Mouse (Mus musculus): Measurements from ENCODE around the gene Fam181a. TPM values are rescaled to one million over a fixed set of nuclear protein-coding genes. Genes with fewer than 3 reads are reported as not detected.

The Fam181a gene
- total RNA-seq (2014; rRNA removed) (11.2 and 14.9 TPM in 2 replicates), polyA plus RNA-seq (2015; fragmentation: Nextera tagmentation; extraction: Ambion mirVana) (8.9 and 11.2 TPM in 2 replicates)

GRCm38 (mm10) chr12:103310744-103311267, at the start of gene Fam181a:
TSS of gene Fam181a (plus strand) at chr12:103310975.
- Histone ChIP-seq H3K36me3 (ENCODE audit: insufficient read depth, low read length) (no peaks in the 10 kb centered on the region), H3K9ac (replicated peaks; ENCODE audit: low read length, poor library complexity, severe bottlenecking) (no peak within 1 kb of the TSS), H3K4me3 (ENCODE audit: low read depth, low read length) (no peak within 1 kb of the TSS), H3K4me1 (ENCODE audit: insufficient read depth, low read length) (peaks cover 4% of the 10 kb centered on the region; the same call in 1 of the 2 replicates), H3K4me2 (ENCODE audit: low read depth, low read length, poor library complexity, severe bottlenecking) (no peak within 1 kb of the TSS), H3K27me3 (ENCODE audit: insufficient read depth, low read length) (no peaks in the 10 kb centered on the region), H3K9me3 (ENCODE audit: low read length) (no peaks in the 10 kb centered on the region), H3K27ac (ENCODE audit: low read depth, low read length) (no peak within 1 kb of the TSS)
- no peak for DNase-seq (ENCODE audit: low spot score)
- 79% methylated on average over 2 of the region's 2 CpGs for WGBS
- ATAC-seq (ENCODE audit: low FRiP score) = no peak
- TF ChIP-seq CTCF (IDR thresholded peaks at IDR 0.05) = no peak

- no peaks in the 10 kb centered on the region for H3K36me3 ChIP-seq (ENCODE audit: insufficient read depth, low read length)
- no peaks in the 10 kb centered on the region for H3K27me3 ChIP-seq (ENCODE audit: insufficient read depth, low read length)
- no peaks in the 10 kb centered on the region for H3K9me3 ChIP-seq (ENCODE audit: low read length)
- H3K27ac ChIP-seq (ENCODE audit: low read depth, low read length) = 0 out of 2 replicates have a peak overlapping the region, but pooled peaks have one; percentile 18
- no peak overlapping the region for H3K4me2 ChIP-seq (ENCODE audit: low read depth, low read length, poor library complexity, severe bottlenecking)
- H3K4me1 ChIP-seq (ENCODE audit: insufficient read depth, low read length) = no peaks in the 10 kb centered on the region
- H3K4me3 ChIP-seq (ENCODE audit: low read depth, low read length) = no peak overlapping the region
- H3K9ac ChIP-seq (replicated peaks; ENCODE audit: low read length, poor library complexity, severe bottlenecking) = no peak overlapping the region
- 56% methylated on average over 13 of the region's 13 CpGs for WGBS
- ATAC-seq (ENCODE audit: low FRiP score) (0 out of 2 replicates have a peak, but pooled peaks have one; percentile 34), DNase-seq (ENCODE audit: low spot score) (peak; percentile 47)
- peak; percentile 56 for TF ChIP-seq CTCF (IDR thresholded peaks at IDR 0.05)
Measured at GRCm38 (mm10) chr12:103262017-103262865, 48.5 kb upstream of the Fam181a start.

GRCm38 (mm10) chr12:103266605-103267004, 44.2 kb upstream of the Fam181a start:
- no peak for ATAC-seq (ENCODE audit: low FRiP score)
- WGBS = 23% methylated on average over 3 of the region's 3 CpGs

GRCm38 (mm10) chr12:103272176-103272575, 38.6 kb upstream of the Fam181a start:
- 98% methylated on average over 3 of the region's 3 CpGs for WGBS
- Histone ChIP-seq H3K4me1 (ENCODE audit: insufficient read depth, low read length) (no peaks in the 10 kb centered on the region), H3K4me2 (ENCODE audit: low read depth, low read length, poor library complexity, severe bottlenecking) (no peak overlapping the region), H3K27ac (ENCODE audit: low read depth, low read length) (no peak overlapping the region), H3K9ac (replicated peaks; ENCODE audit: low read length, poor library complexity, severe bottlenecking) (no peak overlapping the region), H3K9me3 (ENCODE audit: low read length) (no peaks in the 10 kb centered on the region), H3K36me3 (ENCODE audit: insufficient read depth, low read length) (no peaks in the 10 kb centered on the region), H3K4me3 (ENCODE audit: low read depth, low read length) (no peak overlapping the region), H3K27me3 (ENCODE audit: insufficient read depth, low read length) (no peaks in the 10 kb centered on the region)
- TF ChIP-seq CTCF (IDR thresholded peaks at IDR 0.05) = no peak
- ATAC-seq (ENCODE audit: low FRiP score) = no peak
- no peak for DNase-seq (ENCODE audit: low spot score)

More at GRCm38 (mm10) chr12:103266605-103267004, 44.2 kb upstream of the Fam181a start:
- Histone ChIP-seq H3K4me3 (ENCODE audit: low read depth, low read length) (no peak overlapping the region), H3K4me1 (ENCODE audit: insufficient read depth, low read length) (no peaks in the 10 kb centered on the region), H3K27ac (ENCODE audit: low read depth, low read length) (no peak overlapping the region), H3K9ac (replicated peaks; ENCODE audit: low read length, poor library complexity, severe bottlenecking) (no peak overlapping the region), H3K27me3 (ENCODE audit: insufficient read depth, low read length) (no peaks in the 10 kb centered on the region), H3K36me3 (ENCODE audit: insufficient read depth, low read length) (no peaks in the 10 kb centered on the region), H3K9me3 (ENCODE audit: low read length) (no peaks in the 10 kb centered on the region), H3K4me2 (ENCODE audit: low read depth, low read length, poor library complexity, severe bottlenecking) (no peak overlapping the region)
- TF ChIP-seq CTCF (IDR thresholded peaks at IDR 0.05) = no peak
- no peak for DNase-seq (ENCODE audit: low spot score)

GRCm38 (mm10) chr12:103273051-103273450, 37.7 kb upstream of the Fam181a start:
- Histone ChIP-seq H3K4me1 (ENCODE audit: insufficient read depth, low read length) (no peaks in the 10 kb centered on the region), H3K4me3 (ENCODE audit: low read depth, low read length) (no peak overlapping the region), H3K9me3 (ENCODE audit: low read length) (no peaks in the 10 kb centered on the region), H3K4me2 (ENCODE audit: low read depth, low read length, poor library complexity, severe bottlenecking) (no peak overlapping the region), H3K36me3 (ENCODE audit: insufficient read depth, low read length) (no peaks in the 10 kb centered on the region), H3K9ac (replicated peaks; ENCODE audit: low read length, poor library complexity, severe bottlenecking) (no peak overlapping the region), H3K27me3 (ENCODE audit: insufficient read depth, low read length) (no peaks in the 10 kb centered on the region), H3K27ac (ENCODE audit: low read depth, low read length) (no peak overlapping the region)
- WGBS = 71% methylated on average over 6 of the region's 6 CpGs
- no peak for TF ChIP-seq CTCF (IDR thresholded peaks at IDR 0.05)
- DNase-seq (ENCODE audit: low spot score) = no peak
- no peak for ATAC-seq (ENCODE audit: low FRiP score)

GRCm38 (mm10) chr12:103273732-103274131, 37.0 kb upstream of the Fam181a start:
- Histone ChIP-seq H3K4me3 (ENCODE audit: low read depth, low read length) (no peak overlapping the region), H3K27ac (ENCODE audit: low read depth, low read length) (no peak overlapping the region), H3K4me1 (ENCODE audit: insufficient read depth, low read length) (no peaks in the 10 kb centered on the region), H3K4me2 (ENCODE audit: low read depth, low read length, poor library complexity, severe bottlenecking) (no peak overlapping the region), H3K27me3 (ENCODE audit: insufficient read depth, low read length) (no peaks in the 10 kb centered on the region), H3K36me3 (ENCODE audit: insufficient read depth, low read length) (no peaks in the 10 kb centered on the region), H3K9ac (replicated peaks; ENCODE audit: low read length, poor library complexity, severe bottlenecking) (no peak overlapping the region), H3K9me3 (ENCODE audit: low read length) (no peaks in the 10 kb centered on the region)
- 91% methylated on average over 2 of the region's 2 CpGs for WGBS
- ATAC-seq (ENCODE audit: low FRiP score) (no peak), DNase-seq (ENCODE audit: low spot score) (no peak)
- TF ChIP-seq CTCF (IDR thresholded peaks at IDR 0.05) = no peak
